Mouse (Mus musculus): ENCODE measurements around the gene Sapcd2.

GRCm38 (mm10) chr2:25354211-25354610 is 17.9 kb upstream of the Sapcd2 start:
- TF ChIP-seq CTCF (IDR thresholded peaks at IDR 0.05; ENCODE audit: control insufficient read depth, insufficient read depth, low read length), result no peak
- TF ChIP-seq POLR2A (IDR thresholded peaks at IDR 0.05; ENCODE audit: borderline replicate concordance, control insufficient read depth, low read depth, low read length), result no peak
